Mouse (Mus musculus): ENCODE results near the gene Ormdl2.
"Not testable (repeated sequence)": the region's sequence is repeated elsewhere in the genome, so short reads cannot be mapped to it uniquely, and the experiment has no call there.

The Ormdl2 gene

GRCm38 (mm10) chr10:128821358-128822056 lies at the start of gene Ormdl2:
TSS of gene Ormdl2 (minus strand) at chr10:128821645.
- DNase-seq (ENCODE audit: low read depth, low spot score) = peak; percentile 99

- no peak for DNase-seq (ENCODE audit: low read depth, low spot score)
Observed at GRCm38 (mm10) chr10:128870341-128870740, 48.9 kb upstream of the Ormdl2 start.

GRCm38 (mm10) chr10:128866518-128866917 lies 45.1 kb upstream of the Ormdl2 start:
- DNase-seq (ENCODE audit: low read depth, low spot score) = no peak

GRCm38 (mm10) chr10:128866042-128866441 lies 44.6 kb upstream of the Ormdl2 start:
- DNase-seq (ENCODE audit: low read depth, low spot score) = no peak

GRCm38 (mm10) chr10:128861176-128861575 lies 39.7 kb upstream of the Ormdl2 start:
- no peak for DNase-seq (ENCODE audit: low read depth, low spot score)

GRCm38 (mm10) chr10:128850339-128850738 lies 28.9 kb upstream of the Ormdl2 start:
- DNase-seq (ENCODE audit: low read depth, low spot score) = no peak

- DNase-seq (ENCODE audit: low read depth, low spot score) = no peak
Observed at GRCm38 (mm10) chr10:128848426-128848825, 27.0 kb upstream of the Ormdl2 start.

- no peak for DNase-seq (ENCODE audit: low read depth, low spot score)
Observed at GRCm38 (mm10) chr10:128846664-128847063, 25.2 kb upstream of the Ormdl2 start.

GRCm38 (mm10) chr10:128845516-128845915 lies 24.1 kb upstream of the Ormdl2 start:
- no peak for DNase-seq (ENCODE audit: low read depth, low spot score)

GRCm38 (mm10) chr10:128843260-128843659 lies 21.8 kb upstream of the Ormdl2 start:
- DNase-seq (ENCODE audit: low read depth, low spot score) = no peak

- no peak for DNase-seq (ENCODE audit: low read depth, low spot score)
Observed at GRCm38 (mm10) chr10:128840612-128841011, 19.2 kb upstream of the Ormdl2 start.

- no peak for DNase-seq (ENCODE audit: low read depth, low spot score)
Observed at GRCm38 (mm10) chr10:128839434-128839833, 18.0 kb upstream of the Ormdl2 start.

GRCm38 (mm10) chr10:128837400-128837799 lies 16.0 kb upstream of the Ormdl2 start:
- DNase-seq (ENCODE audit: low read depth, low spot score) = no peak

GRCm38 (mm10) chr10:128823821-128824220 lies 2.4 kb upstream of the Ormdl2 start:
- DNase-seq (ENCODE audit: low read depth, low spot score) = no peak

- not testable (repeated sequence) for DNase-seq (ENCODE audit: low read depth, low spot score)
Observed at GRCm38 (mm10) chr10:128823087-128823486, 1.6 kb upstream of the Ormdl2 start.

GRCm38 (mm10) chr10:128822135-128822534 lies 690 bp upstream of the Ormdl2 start:
- no peak for DNase-seq (ENCODE audit: low read depth, low spot score)

GRCm38 (mm10) chr10:128820217-128820616 lies 1.2 kb downstream of the Ormdl2 start:
- DNase-seq (ENCODE audit: low read depth, low spot score) = no peak

- no peak for DNase-seq (ENCODE audit: low read depth, low spot score)
Observed at GRCm38 (mm10) chr10:128817033-128817432, 4.4 kb downstream of the Ormdl2 start, which contains the start of gene Sarnp. TSS of gene Sarnp (plus strand) at chr10:128817333.

GRCm38 (mm10) chr10:128807018-128807417 lies 14.4 kb downstream of the Ormdl2 start:
- DNase-seq (ENCODE audit: low read depth, low spot score) = no peak

GRCm38 (mm10) chr10:128806086-128806485 lies 15.4 kb downstream of the Ormdl2 start:
- no peak for DNase-seq (ENCODE audit: low read depth, low spot score)

- DNase-seq (ENCODE audit: low read depth, low spot score) = peak; percentile 89
Observed at GRCm38 (mm10) chr10:128805092-128806000, 16.1 kb downstream of the Ormdl2 start.

GRCm38 (mm10) chr10:128804271-128805091 lies 17.0 kb downstream of the Ormdl2 start, which contains the start of gene Tmem198b:
TSS of gene Tmem198b (minus strand) at chr10:128804370.
- no peak for DNase-seq (ENCODE audit: low read depth, low spot score)

Data from c-Kit-negative CD71-positive TER-119-positive erythroid progenitor cells, embryonic 14.5 days (primary cell).